Mouse (Mus musculus): ENCODE data around the gene Wnt1. TPM values are rescaled to one million over a fixed set of nuclear protein-coding genes. Genes with fewer than 3 reads are reported as not detected.

Wnt1 gene
- polyA plus RNA-seq, 1 experiment = not detected

DNA sequence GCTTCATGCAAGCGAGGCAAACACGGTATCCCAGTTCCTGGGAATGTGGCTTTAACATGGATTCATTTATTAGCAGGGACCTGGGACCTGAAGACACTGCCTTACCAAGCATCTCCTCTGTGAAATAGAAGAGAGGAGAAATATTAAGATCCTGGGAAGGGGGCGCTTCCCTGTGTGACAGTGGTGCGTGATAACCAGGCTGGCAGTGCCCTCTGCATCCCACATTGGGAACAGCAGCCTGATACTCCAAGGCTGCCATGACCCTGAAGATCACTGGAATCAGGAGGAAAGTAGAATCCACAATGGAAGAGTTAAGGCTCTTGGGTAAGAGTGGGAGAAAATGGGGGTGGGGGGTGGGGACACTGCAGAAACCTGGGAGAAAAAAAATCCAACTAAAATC is 1.7 kb upstream of the Wnt1 start:
- DNase-seq = no peak
- Histone ChIP-seq H3K4me1 (ENCODE audit: control insufficient read depth, insufficient read depth, low read length) (peaks cover 13% of the 10 kb centered on the region; the same call in 1 of the 2 replicates), H3K4me3 (replicated peaks; ENCODE audit: extremely low read depth, low read depth, low read length) (no peak overlapping the region)
- peak; percentile 48; the same call in 1 of the 2 replicates for TF ChIP-seq CTCF (IDR thresholded peaks at IDR 0.05; ENCODE audit: insufficient read depth, low read length)
- no peak for TF ChIP-seq POLR2A (IDR thresholded peaks at IDR 0.05; ENCODE audit: borderline replicate concordance, extremely low read depth, low read depth, low read length)
- 36% methylated on average over 4 of the region's 4 CpGs for WGBS

GRCm38 (mm10) chr15:98788972-98789660 is 541 bp upstream of the Wnt1 start:
- peaks cover 13% of the 10 kb centered on the region; the same call in 1 of the 2 replicates for H3K4me1 ChIP-seq (ENCODE audit: control insufficient read depth, insufficient read depth, low read length)
- TF ChIP-seq POLR2A (IDR thresholded peaks at IDR 0.05; ENCODE audit: borderline replicate concordance, extremely low read depth, low read depth, low read length) = no peak
- TF ChIP-seq CTCF (IDR thresholded peaks at IDR 0.05; ENCODE audit: insufficient read depth, low read length) = no peak
- no peak overlapping the region for H3K4me3 ChIP-seq (replicated peaks; ENCODE audit: extremely low read depth, low read depth, low read length)
- WGBS = 8% methylated on average over 24 of the region's 24 CpGs
- DNase-seq = no peak

DNA sequence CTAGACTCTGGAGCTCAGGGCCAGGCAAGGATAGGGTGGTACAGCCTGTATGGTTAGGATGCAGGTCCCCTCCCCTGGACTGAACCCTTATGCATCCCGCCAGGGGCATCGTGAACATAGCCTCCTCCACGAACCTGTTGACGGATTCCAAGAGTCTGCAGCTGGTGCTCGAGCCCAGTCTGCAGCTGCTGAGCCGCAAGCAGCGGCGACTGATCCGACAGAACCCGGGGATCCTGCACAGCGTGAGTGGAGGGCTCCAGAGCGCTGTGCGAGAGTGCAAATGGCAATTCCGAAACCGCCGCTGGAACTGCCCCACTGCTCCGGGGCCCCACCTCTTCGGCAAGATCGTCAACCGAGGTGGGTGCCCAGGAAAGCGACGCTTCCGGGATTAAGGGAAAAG is 1.1 kb downstream of the Wnt1 start:
- H3K4me3 ChIP-seq (replicated peaks; ENCODE audit: extremely low read depth, low read depth, low read length) = peak overlapping the region; percentile 9
- TF ChIP-seq POLR2A (IDR thresholded peaks at IDR 0.05; ENCODE audit: borderline replicate concordance, extremely low read depth, low read depth, low read length) (no peak), CTCF (IDR thresholded peaks at IDR 0.05; ENCODE audit: insufficient read depth, low read length) (no peak)
- 1% methylated on average over 23 of the region's 23 CpGs for WGBS
- DNase-seq = no peak
- peaks cover 13% of the 10 kb centered on the region; the same call in 1 of the 2 replicates for H3K4me1 ChIP-seq (ENCODE audit: control insufficient read depth, insufficient read depth, low read length)

DNA sequence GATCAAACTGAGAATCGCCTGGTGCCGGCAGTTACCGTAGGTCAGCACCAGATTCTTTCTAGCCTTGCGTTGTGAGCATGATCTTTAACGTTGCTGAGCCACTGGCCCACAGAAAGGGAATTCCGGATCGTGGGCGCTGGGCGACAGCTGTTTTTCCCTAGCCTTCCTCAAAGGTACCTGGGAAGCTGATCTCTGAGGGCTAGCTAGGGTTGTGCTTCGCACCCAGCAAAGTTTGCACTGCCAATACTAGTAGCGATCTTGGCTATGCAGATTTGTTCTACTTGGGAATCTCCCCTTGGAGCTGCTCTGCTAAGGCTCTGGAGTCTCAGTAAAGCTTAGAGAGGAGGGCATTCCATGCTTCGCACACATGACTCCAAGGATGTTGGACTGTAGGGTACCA is 1.6 kb downstream of the Wnt1 start:
- no peak overlapping the region for H3K4me3 ChIP-seq (replicated peaks; ENCODE audit: extremely low read depth, low read depth, low read length)
- TF ChIP-seq CTCF (IDR thresholded peaks at IDR 0.05; ENCODE audit: insufficient read depth, low read length) (no peak), POLR2A (IDR thresholded peaks at IDR 0.05; ENCODE audit: borderline replicate concordance, extremely low read depth, low read depth, low read length) (no peak)
- DNase-seq = no peak
- WGBS = 3% methylated on average over 12 of the region's 12 CpGs
- H3K4me1 ChIP-seq (ENCODE audit: control insufficient read depth, insufficient read depth, low read length) = peaks cover 13% of the 10 kb centered on the region; the same call in 1 of the 2 replicates

- 3% methylated on average over 23 of the region's 23 CpGs for WGBS
- no peak overlapping the region for H3K4me3 ChIP-seq (replicated peaks; ENCODE audit: extremely low read depth, low read depth, low read length)
- TF ChIP-seq POLR2A (IDR thresholded peaks at IDR 0.05; ENCODE audit: borderline replicate concordance, extremely low read depth, low read depth, low read length) = no peak
- no peak for TF ChIP-seq CTCF (IDR thresholded peaks at IDR 0.05; ENCODE audit: insufficient read depth, low read length)
Measured at GRCm38 (mm10) chr15:98791771-98792170, 2.1 kb downstream of the Wnt1 start.

DNA sequence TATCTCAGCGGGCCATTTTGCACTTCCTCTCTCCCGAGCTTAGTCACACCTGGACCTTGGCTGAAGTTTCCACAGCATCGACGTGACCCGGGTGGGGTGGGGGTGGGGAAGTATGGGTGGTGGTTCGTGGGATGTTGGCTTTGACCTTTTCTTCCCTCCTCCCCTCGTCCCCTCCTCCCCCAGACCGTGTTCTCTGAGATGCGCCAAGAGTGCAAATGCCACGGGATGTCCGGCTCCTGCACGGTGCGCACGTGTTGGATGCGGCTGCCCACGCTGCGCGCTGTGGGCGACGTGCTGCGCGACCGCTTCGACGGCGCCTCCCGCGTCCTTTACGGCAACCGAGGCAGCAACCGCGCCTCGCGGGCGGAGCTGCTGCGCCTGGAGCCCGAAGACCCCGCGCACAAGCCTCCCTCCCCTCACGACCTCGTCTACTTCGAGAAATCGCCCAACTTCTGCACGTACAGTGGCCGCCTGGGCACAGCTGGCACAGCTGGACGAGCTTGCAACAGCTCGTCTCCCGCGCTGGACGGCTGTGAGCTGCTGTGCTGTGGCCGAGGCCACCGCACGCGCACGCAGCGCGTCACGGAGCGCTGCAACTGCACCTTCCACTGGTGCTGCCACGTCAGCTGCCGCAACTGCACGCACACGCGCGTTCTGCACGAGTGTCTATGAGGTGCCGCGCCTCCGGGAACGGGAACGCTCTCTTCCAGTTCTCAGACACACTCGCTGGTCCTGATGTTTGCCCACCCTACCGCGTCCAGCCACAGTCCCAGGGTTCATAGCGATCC is 2.8 kb downstream of the Wnt1 start:
- 2% methylated on average over 75 of the region's 75 CpGs for WGBS
- H3K4me1 ChIP-seq (ENCODE audit: control insufficient read depth, insufficient read depth, low read length) = peaks cover 13% of the 10 kb centered on the region; the same call in 1 of the 2 replicates
- TF ChIP-seq POLR2A (IDR thresholded peaks at IDR 0.05; ENCODE audit: borderline replicate concordance, extremely low read depth, low read depth, low read length) (no peak), CTCF (IDR thresholded peaks at IDR 0.05; ENCODE audit: insufficient read depth, low read length) (no peak)
- no peak overlapping the region for H3K4me3 ChIP-seq (replicated peaks; ENCODE audit: extremely low read depth, low read depth, low read length)
- DNase-seq = no peak

More at GRCm38 (mm10) chr15:98791771-98792170, 2.1 kb downstream of the Wnt1 start:
- DNase-seq = no peak
- H3K4me1 ChIP-seq (ENCODE audit: control insufficient read depth, insufficient read depth, low read length) = peaks cover 13% of the 10 kb centered on the region; the same call in 1 of the 2 replicates

- no peak for DNase-seq
- 3% methylated on average over 13 of the region's 13 CpGs for WGBS
- peaks cover 13% of the 10 kb centered on the region; the same call in 1 of the 2 replicates for H3K4me1 ChIP-seq (ENCODE audit: control insufficient read depth, insufficient read depth, low read length)
- no peak overlapping the region for H3K4me3 ChIP-seq (replicated peaks; ENCODE audit: extremely low read depth, low read depth, low read length)
- TF ChIP-seq CTCF (IDR thresholded peaks at IDR 0.05; ENCODE audit: insufficient read depth, low read length) (no peak), POLR2A (IDR thresholded peaks at IDR 0.05; ENCODE audit: borderline replicate concordance, extremely low read depth, low read depth, low read length) (no peak)
Measured at GRCm38 (mm10) chr15:98793141-98793698, 3.6 kb downstream of the Wnt1 start.

- TF ChIP-seq POLR2A (IDR thresholded peaks at IDR 0.05; ENCODE audit: borderline replicate concordance, extremely low read depth, low read depth, low read length) (no peak), CTCF (IDR thresholded peaks at IDR 0.05; ENCODE audit: insufficient read depth, low read length) (no peak)
- Histone ChIP-seq H3K4me1 (ENCODE audit: control insufficient read depth, insufficient read depth, low read length) (no peaks in the 10 kb centered on the region; the same call in 1 of the 2 replicates), H3K4me3 (replicated peaks; ENCODE audit: extremely low read depth, low read depth, low read length) (no peak overlapping the region)
- no peak for DNase-seq
- WGBS = 9% methylated on average over 12 of the region's 13 CpGs
Measured at GRCm38 (mm10) chr15:98796803-98797595, 7.3 kb downstream of the Wnt1 start.

All from lung, adult 2 months (tissue).